Mouse (Mus musculus) embryonic fibroblast, embryonic 13.5 days (primary cell): Measurements from ENCODE around the gene Trpc2.

Source experiments
- CTCF ChIP-seq: IDR thresholded peaks from 2 replicates; pipeline ENCODE4 v1.5.1; 2011; ENCODE audit warnings: mild to moderate bottlenecking, control low read depth, low read length, moderate library complexity, borderline replicate concordance; ENCODE audit not compliant: insufficient read depth
- POLR2A ChIP-seq: IDR thresholded peaks from 2 replicates; pipeline ENCODE4 v1.6.1; 2011; ENCODE audit warnings: low read depth, mild to moderate bottlenecking, control low read depth, low read length, moderate library complexity

DNA sequence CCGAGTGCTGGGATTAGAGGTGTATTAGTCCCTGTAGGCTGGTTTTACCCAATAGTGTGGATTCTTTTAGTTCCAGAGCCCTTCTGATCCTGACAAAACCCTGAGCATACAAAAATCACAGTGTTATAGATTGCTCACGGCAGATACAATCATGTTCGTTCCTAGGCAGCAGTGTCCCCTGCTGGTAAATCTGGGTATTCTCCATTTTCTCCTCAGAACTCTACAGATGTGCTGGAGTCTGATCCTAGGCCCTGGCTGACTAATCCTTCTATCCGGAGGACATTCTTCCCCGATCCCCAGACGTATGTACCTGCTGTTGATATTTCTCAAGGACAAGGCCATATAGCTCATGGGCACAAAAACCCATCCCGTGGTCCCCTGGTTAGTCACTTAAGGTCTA is 4.4 kb upstream of the Trpc2 start:
- TF ChIP-seq POLR2A (no peak), CTCF (no peak)
